Mouse (Mus musculus) left cerebral cortex, adult 18-20 months (tissue): Measurements from ENCODE around the gene F13a1. TPM values are rescaled to one million over a fixed set of nuclear protein-coding genes. Genes with fewer than 3 reads are reported as not detected.

Experiments
- DNase-seq, 2 experiments: peaks; one replicate each; pipeline ENCODE4 v3.0.0; 2021 to 2022; ENCODE audit warnings: low spot score in 2 of 2, mixed read lengths in 1 of 2
- long read RNA-seq, 2 experiments: library from polyadenylated mRNA; stranded (forward); transcript quantifications; one replicate each; pipeline ENCODE4 v2.0.0; 2021
- total RNA-seq, 2 experiments: library from RNA; stranded (reverse); gene quantifications; 2 replicates each; pipeline ENCODE4 v1.2.3; 2021

F13a1 gene
- total RNA-seq, result 1 to 10 TPM; 3.7 TPM
- long read RNA-seq, experiment 1, partial matches to known transcripts, result 1 of 5 reads
- long read RNA-seq, experiment 1, other reads (novel, unspliced or antisense), result 0 of 5 reads
- long read RNA-seq, experiment 2, partial matches to known transcripts, result 0 of 1 reads
- long read RNA-seq, experiment 2, other reads (novel, unspliced or antisense), result 0 of 1 reads

- DNase-seq, result no peak
Observed at GRCm38 (mm10) chr13:37050126-37050525, at the start of gene F13a1. F13a1 (minus strand) TSS chr13:37050244.

- no peak for DNase-seq
Observed at GRCm38 (mm10) chr13:37091620-37092019, 41.6 kb upstream of the F13a1 start.

GRCm38 (mm10) chr13:37089104-37089503, 39.1 kb upstream of the F13a1 start:
- no peak for DNase-seq

- peak; percentile 8 to 18 for DNase-seq
Observed at GRCm38 (mm10) chr13:37081506-37082241, 31.6 kb upstream of the F13a1 start.

- no peak for DNase-seq
Observed at GRCm38 (mm10) chr13:37071390-37071789, 21.3 kb upstream of the F13a1 start.

- DNase-seq, result no peak
Observed at GRCm38 (mm10) chr13:37070824-37071223, 20.8 kb upstream of the F13a1 start.

- no peak for DNase-seq
Observed at GRCm38 (mm10) chr13:37060810-37061209, 10.8 kb upstream of the F13a1 start.

GRCm38 (mm10) chr13:37056662-37057061, 6.6 kb upstream of the F13a1 start:
- no peak for DNase-seq

GRCm38 (mm10) chr13:37049631-37050030, 413 bp downstream of the F13a1 start:
- no peak for DNase-seq

GRCm38 (mm10) chr13:37049018-37049417, 1.0 kb downstream of the F13a1 start:
- no peak for DNase-seq

GRCm38 (mm10) chr13:37045005-37045404, 5.0 kb downstream of the F13a1 start:
- no peak for DNase-seq

- peak in 1 of 2 experiments; percentile 6 for DNase-seq
Observed at GRCm38 (mm10) chr13:37034745-37035144, 15.3 kb downstream of the F13a1 start.

GRCm38 (mm10) chr13:37025996-37026579, 24.0 kb downstream of the F13a1 start:
- no peak for DNase-seq

GRCm38 (mm10) chr13:37021575-37021974, 28.5 kb downstream of the F13a1 start:
- no peak for DNase-seq

GRCm38 (mm10) chr13:37010771-37011170, 39.3 kb downstream of the F13a1 start:
- no peak for DNase-seq

GRCm38 (mm10) chr13:37006224-37006623, 43.8 kb downstream of the F13a1 start:
- DNase-seq, result no peak

GRCm38 (mm10) chr13:36999210-36999705, 50.8 kb downstream of the F13a1 start:
- DNase-seq, result no peak

- no peak for DNase-seq
Observed at GRCm38 (mm10) chr13:36993593-36993992, 56.5 kb downstream of the F13a1 start.

- no peak for DNase-seq
Observed at GRCm38 (mm10) chr13:36988392-36988791, 61.7 kb downstream of the F13a1 start.

- DNase-seq, result no peak
Observed at GRCm38 (mm10) chr13:36973016-36973415, 77.0 kb downstream of the F13a1 start.

GRCm38 (mm10) chr13:36972226-36972625, 77.8 kb downstream of the F13a1 start:
- DNase-seq, result no peak

GRCm38 (mm10) chr13:36962926-36963325, 87.1 kb downstream of the F13a1 start:
- DNase-seq, result no peak
